Mouse (Mus musculus) heart, adult 18-20 months (tissue): ENCODE data around the gene Grb14. TPM values are rescaled to one million over a fixed set of nuclear protein-coding genes. Genes with fewer than 3 reads are reported as not detected.

Experiments used
- DNase-seq, 2 experiments: peaks; one replicate each; pipeline ENCODE4 v3.0.0; 2021 to 2022; ENCODE audit warnings: mixed read lengths in 1 of 2
- total RNA-seq, 2 experiments: library from RNA; stranded (reverse); gene quantifications; 2 replicates each; pipeline ENCODE4 v1.2.3; 2021

Grb14 gene
- total RNA-seq, 2 experiments from 2014 or later = 225 to 261 TPM

GRCm38 (mm10) chr2:64975546-64975945 lies 49.2 kb downstream of the Grb14 start:
- DNase-seq = peak; percentile 22 to 32

DNA sequence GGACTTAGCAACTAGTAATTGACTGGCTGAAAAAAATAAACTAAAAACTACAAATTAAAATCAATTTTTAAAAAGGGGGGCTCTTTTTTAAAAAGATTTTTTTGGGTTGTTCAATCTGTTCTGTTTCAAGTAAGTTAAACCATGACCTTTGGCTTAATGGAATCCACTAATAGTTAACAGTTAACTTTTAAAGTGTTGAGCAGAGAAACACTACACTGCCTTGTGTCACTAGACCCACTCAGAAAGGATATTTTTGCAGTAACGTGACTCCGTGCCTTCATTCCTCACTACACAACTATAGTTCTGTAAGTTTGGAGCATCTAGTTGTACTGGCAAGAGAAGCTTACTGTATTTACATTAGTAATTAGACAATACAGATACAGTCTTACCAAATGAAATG lies 50.2 kb downstream of the Grb14 start:
- DNase-seq = no peak

DNA sequence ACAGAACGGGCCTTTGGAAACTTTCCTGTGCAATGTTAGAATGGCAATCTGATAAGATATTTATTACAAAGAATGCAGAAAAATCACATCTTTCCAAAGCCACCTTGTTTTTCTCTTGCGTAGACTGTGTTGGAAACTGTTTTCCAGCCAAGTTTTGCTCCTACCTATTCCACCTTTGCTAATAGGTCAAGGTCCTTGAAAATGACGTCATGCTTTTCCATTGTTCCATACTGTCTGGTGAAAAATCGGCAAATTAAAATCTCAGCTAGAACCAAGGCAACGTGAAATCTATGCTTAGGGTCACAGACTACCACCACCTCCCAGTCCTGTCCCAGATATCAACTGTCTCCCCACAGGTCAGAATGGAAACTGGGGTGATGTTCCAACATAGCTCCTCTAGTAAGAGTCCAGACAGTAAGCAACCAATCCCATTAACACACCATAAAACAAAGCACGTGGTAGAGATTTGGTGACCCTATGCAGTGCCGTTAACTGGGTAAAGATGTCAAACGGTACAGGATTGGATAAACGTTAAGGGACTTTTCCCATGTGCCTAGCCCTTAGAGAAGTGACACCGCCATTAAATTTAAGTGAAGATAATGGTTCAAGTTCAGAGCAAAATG lies 50.9 kb downstream of the Grb14 start:
- no peak for DNase-seq

- no peak for DNase-seq
These were observed 51.7 kb downstream of the Grb14 start for GRCm38 (mm10) chr2:64973125-64973524.

DNA sequence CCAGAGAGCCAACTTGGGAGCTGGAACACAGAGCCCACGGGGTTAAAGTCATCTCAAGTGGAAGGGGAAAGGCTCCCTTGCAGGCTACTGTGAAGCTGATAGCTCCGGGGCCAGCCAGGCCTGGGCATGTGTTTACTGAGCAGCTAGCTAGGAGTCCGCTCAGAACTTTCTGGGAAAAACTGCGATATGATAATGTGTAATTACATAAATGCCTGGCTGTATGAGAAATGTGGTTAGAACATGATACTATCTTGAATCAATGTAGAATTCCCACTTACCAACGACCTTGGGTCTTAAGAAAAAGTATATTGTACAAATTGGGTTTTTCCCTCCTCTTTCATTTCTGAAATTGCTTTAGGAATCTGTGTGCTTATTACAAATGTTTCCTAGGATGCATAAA lies 53.0 kb downstream of the Grb14 start:
- DNase-seq = no peak

- no peak for DNase-seq
These were observed 53.8 kb downstream of the Grb14 start for GRCm38 (mm10) chr2:64970992-64971391.

- DNase-seq = no peak
These were observed 57.8 kb downstream of the Grb14 start for GRCm38 (mm10) chr2:64966893-64967444.

GRCm38 (mm10) chr2:64966323-64966722 lies 58.5 kb downstream of the Grb14 start:
- peak; percentile 69 to 77 for DNase-seq

DNA sequence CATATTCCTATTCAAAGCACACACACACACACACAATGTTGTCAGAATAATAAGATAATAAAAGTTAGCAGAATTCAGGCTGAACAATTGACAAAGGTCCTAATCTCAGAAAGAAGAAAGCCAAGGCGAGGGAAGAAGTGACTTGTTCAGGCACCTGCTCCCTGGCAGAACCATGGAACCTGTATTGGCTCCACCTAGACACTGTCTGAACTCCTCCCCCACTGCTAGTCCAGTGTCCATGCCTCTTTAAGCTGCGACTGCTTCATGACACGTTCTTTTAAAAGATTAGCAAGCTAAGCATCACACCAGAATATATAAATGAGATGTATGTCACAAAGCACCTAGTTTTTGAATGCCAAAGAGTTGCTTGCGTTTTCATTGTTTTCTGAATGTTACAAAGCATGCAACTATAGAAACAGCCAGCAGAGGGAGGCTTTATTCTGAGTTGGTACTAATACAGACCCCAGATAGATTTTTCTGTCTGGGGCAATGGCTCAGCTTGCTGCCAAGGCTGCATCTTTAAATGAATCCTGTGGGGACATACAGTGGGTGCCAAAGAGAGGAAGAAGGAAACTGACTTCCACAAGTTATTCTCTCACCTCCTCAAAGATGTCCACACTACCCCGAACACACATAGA lies 59.4 kb downstream of the Grb14 start:
- DNase-seq = peak; percentile 32 to 64

GRCm38 (mm10) chr2:64962196-64962595 lies 62.6 kb downstream of the Grb14 start:
- DNase-seq = no peak

- DNase-seq = no peak
These were observed 63.4 kb downstream of the Grb14 start for GRCm38 (mm10) chr2:64961381-64961780.

DNA sequence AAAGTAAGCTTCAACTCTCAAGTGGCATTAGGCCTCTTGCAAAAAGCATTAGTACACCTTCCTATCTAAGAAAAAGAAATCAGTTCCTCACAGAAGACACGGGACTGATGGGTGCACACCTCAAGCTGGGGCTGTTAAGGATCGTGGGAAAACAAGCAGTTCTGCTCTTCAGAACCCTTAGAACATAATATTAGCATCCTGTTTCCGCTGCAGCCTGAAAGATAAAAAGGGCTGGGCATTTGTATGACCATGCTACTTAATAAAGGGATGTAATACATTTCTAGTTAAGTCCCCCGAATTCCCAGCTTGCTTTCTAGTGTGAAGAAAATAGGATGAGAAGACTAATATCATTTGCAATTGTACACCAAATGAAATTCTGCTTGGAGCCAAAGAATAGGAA lies 65.1 kb downstream of the Grb14 start:
- no peak for DNase-seq

DNA sequence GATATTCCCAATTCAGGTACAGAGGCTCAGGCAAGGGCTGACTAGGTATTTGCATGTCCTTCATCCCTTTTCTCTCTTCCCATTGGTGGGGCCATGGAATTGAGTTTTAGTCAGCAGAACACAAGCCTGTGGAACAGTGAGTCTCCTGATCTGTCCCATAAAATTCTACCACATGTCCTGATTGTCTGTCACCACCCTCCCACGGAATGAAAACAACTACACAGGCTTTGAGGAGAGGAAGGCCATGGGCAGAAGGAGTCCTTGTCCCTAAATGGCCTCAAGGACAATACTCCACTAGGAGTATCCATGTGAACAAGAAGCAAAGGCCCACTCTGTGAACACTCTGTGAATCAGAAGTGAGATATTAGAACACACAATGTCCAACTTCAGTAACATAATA lies 69.3 kb downstream of the Grb14 start:
- no peak for DNase-seq

DNA sequence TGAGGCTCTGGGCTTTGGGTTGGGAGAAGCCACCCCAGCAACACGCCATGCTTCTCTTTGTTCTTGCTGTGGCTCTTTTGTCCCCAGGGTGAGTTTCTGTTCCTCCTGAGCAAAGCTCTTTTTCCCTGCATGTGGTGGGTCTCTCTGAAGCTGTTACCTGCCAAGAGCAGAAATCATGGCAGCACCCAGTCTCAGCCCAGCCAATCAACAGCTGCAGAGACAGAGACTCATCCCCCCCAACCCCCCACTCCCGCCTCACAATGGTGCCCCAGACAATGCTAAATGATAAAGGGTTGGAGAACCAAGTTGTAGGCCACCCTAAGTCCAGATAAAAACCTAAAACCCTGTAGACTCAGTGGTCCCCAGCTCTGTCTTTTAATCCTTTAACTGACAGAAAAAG lies 75.6 kb downstream of the Grb14 start:
- DNase-seq = no peak

DNA sequence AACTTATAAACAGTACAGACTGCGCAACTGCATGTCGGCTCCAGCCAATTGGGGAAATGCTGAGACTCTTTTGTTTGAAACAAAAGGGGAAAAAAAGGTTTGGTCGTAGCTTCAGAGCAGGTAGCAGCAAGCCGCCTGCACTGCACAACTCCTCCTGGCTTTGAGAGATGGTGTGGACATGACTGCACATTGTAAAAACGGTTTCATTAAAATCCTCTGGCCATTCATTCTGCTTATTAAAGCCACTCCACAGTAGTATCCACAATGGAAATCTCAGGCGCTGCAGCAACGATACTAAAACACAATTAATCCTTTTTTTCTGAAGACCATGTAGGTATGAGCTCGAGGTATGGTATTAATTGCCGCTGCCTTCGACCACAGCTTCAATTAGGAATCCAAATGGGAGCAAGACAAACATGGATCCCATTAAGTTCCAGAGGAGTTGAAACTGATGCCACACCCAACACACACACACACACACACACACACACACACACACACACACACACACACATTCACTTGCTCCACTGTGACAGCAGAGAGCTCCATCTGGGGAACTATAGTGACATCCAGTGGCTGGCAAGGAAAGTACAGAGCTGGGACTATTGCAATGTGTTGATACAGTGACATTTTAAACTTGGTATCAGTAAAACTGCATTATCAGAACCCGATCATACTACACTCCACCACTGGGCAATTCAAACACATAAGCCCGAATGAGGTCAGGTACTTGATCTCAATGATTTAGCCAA lies 76.2 kb downstream of the Grb14 start:
- no peak for DNase-seq

- no peak for DNase-seq
These were observed 77.3 kb downstream of the Grb14 start for GRCm38 (mm10) chr2:64947484-64947883.

- DNase-seq = peak; percentile 16 to 24
These were observed 103.9 kb downstream of the Grb14 start for GRCm38 (mm10) chr2:64920879-64921278.

- peak in 1 of 2 experiments; percentile 12 for DNase-seq
These were observed 109.3 kb downstream of the Grb14 start for GRCm38 (mm10) chr2:64915448-64915847.

- no peak for DNase-seq
These were observed 119.9 kb downstream of the Grb14 start for GRCm38 (mm10) chr2:64904877-64905276.

DNA sequence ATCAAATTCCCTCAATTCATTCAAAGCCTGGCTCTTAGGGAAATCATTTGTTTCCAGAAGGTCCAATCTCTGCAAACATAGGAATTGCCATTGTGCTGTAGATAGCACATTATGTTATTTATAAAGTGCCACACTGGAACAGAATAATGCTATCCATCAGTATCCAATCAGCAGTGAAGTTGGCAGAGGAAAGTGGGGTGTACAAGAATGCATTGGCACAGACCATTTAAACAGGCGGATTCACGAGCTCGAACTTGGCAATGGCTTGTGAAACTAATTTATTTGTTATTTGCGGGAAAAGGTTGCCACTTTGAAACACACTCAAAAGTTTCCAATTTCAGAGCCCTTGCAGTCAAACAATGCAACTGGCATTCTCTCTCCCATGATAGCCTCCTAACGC lies 126.9 kb downstream of the Grb14 start:
- no peak for DNase-seq

DNA sequence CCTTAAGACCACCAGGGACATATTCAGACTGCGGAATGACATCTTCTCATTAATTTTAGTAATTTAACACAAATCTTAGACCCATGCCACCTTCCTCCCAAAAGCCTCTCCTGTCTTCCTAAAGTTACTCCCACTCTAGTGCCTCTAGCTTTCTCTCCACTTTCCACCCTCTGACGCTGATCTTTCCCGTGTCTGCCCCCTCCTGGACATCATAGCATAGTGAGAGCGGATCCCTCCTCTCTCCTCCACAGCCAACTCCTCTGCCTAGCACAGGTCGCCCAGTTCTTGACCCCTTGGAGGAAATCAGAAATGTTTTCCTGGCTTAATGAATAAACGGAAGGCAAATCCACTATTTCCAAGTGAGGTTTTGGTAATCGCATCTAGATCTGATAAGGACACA lies 131.6 kb downstream of the Grb14 start:
- DNase-seq = no peak

DNA sequence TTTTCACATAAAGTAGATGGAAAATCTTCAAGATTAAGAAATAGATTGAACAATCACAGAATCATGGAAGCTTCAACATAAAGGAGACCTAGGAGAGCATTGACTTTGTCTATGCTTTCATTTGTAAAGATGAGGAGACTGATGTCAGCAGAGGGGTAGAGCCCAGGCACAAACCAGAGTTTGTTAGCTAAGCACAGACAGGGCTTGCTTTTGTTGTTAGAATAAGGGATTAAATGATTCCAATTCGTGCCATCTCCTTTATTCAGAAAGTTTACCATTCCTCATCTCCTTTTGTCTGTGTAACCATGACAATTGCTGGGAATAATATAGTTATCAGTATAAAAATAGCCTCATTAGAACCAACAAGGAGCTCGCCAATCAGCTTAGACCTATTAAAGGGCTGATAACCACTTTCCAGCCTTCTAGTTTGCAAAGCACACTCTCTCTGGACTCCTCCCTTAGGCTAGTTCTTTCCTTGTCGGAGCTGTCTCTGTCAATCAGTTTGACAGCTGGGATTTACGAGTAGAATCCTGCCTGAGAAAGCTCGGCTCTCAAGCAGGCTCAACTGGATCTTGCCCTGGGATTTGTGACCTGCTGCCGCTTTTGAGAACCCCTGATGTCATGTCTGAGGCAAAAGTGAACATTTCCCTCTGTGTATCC lies 137.6 kb downstream of the Grb14 start:
- no peak for DNase-seq

- no peak for DNase-seq
These were observed 139.1 kb downstream of the Grb14 start for GRCm38 (mm10) chr2:64885696-64886095.
